Mouse (Mus musculus) right cerebral cortex, postnatal 14 days (tissue): Measurements from ENCODE around the gene Poc1a.

ENCODE experiments used
- DNase-seq: peaks from one replicate; pipeline ENCODE4 v3.0.0; 2022

Poc1a gene

DNA sequence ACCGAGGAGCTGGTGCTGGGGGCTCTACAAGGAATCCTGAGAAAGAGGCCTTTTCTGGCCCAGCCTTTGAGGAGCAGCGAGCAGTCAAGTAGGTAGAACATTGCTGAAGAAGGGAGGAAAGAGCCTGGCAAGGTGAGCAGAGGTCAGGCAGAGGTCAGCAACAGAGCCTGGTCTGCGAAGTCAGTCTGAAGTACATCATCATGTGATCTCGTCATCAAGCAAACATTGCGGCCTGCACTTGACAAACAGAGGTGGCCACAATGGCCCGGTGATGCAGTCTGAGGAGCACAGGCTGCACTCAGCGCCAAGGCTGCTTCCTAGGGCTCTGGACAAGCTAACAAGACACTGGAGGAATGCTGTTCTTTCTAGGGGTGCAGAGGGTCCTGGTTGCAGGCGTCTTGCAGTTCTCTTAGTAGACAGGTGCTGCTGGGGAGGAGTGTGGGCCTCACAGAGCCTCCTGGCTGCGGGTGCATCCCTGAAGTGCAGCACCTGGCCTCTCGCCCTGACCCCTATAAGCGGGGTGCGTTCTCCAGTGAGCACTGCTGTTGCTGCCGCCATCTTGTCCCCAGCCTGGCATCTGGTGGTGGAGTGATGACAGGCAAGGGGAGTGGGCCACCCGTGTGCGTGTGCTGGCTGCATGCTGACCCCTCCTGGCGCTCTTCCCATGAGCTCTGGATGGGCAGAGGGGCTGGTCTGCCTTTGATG lies 21.7 kb downstream of the Poc1a start:
- DNase-seq = no peak

DNA sequence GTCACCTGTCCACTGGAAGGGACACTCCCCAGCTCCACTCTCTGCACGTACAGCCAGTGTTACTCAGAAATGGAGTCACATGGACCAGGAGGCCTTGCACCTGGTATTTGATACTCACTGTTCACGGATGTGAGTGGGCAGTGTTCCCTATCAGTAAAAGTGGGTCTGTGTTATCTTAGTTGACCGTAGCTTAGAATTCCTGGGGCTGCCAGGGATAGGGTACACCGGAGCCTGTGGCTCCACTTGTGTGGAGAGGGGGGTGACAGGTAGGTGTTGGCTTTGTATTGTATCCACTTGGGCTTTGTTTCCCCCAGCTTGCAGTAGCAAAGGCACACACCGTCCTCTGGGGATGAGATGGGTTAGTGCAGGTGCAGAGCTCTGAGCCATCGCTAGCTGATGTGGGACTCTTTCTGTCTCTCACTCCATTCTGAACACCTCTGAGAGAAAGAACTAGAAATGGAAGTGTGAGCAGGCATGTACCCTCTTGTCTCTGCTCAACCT lies 22.6 kb downstream of the Poc1a start:
- no peak for DNase-seq

DNA sequence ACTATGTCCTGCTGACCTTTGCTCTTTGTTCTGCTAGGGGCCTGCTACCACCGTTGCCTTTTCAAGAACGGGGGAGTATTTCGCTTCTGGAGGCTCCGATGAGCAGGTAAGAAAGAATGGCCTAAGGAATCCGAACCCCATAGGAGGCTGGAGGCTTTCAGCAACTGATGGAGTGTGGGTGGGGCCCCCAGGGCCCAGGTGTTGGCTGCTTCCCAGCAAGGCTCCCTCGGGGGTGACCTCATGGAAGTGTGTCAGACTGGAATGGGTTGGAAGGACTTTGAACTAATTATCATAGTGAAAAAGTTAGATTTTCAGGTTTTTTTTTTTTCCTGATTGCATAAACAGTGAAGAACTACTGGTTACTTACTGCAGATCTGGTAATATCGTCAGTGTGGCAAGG lies 24.4 kb downstream of the Poc1a start:
- no peak for DNase-seq

DNA sequence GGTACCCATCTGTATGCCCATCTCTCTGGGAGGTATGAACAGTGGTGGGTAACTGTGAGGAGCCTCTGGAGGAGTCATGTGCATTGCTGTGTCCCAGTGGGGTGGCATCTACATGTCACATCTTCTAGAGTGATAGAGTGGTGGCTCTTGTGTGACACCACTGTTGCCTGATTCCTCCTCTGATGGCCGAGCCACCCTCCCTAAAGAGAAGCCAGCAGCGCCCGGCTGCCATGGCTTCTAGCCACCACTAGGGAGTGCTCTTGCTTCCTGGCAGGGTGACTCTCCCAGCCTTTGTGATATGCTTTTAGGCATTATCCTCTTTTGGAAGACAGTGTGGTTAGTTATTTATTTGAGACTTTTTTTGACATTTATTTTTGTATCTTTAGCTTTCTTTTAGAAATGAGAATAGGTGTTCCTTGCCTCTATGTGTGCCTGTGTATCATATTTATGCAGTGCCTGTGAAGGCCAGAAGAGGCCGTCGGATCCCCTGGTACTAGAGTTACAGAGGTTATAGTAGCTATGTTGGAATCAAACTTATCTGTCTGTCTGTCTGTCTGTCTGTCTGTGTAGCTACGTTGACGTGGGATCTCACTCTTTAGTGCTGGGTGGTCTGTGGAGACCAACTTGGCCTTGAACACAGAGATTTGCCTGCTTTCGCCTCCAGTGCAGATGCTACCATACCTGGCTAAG lies 25.9 kb downstream of the Poc1a start:
- DNase-seq = peak; percentile 80

DNA sequence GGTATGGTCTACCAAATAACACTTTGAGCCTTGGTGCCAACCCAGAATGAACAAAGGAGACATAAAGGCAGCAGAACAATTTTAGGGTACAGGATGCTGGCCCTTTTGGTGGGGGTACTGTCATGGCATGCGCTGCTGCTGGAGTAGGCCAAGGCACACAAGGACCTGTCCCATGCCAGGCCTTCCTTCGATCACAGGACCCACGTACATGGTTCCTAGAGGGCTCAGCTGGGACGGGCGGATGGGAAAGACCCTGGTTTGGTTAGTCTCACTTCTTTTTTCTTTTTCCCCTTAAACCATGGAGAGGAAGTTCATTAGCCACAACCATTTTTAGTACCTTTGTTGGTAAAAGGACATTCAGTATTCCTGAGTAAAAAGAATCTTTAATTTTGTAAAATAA lies 27.3 kb downstream of the Poc1a start:
- DNase-seq = no peak

DNA sequence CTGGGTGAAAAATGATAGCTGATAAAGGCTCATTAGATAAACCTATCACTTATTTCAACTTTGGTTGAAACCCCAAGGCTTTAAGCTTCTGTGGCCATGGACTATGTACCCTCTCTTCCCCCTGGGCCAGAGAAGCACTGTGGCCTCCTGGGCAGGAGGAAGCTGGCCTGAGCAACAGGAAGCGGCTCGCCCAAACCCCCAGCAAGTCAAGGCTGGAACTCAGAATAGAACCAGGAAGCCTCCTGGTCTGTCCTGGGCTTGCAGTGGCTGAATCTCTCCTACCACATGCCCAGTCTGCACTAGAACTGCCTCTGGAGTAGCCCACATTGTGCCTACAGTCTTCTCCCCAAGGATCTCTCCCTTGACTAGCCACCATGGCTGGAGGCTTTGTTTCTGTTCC lies 27.7 kb downstream of the Poc1a start:
- no peak for DNase-seq

DNA sequence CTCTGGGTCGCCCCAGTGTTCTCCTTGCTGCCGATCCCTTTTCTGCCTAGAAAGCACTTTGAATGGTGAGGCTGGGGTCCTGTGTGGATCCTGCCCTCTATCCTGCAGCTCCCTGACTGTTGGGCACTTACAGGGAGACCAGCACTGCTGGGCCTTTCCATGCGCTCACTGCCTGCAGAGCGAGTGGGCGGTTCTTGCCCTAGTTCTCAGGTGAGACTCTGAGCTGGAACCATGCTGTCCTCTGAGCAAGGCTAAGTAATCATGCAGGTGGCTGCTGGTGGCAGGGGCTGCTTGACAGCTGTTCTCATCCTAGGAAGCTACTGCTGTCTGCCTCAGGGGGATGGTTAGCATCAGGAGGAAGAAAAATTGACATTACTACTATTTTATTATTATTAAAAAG lies 28.1 kb downstream of the Poc1a start:
- no peak for DNase-seq

DNA sequence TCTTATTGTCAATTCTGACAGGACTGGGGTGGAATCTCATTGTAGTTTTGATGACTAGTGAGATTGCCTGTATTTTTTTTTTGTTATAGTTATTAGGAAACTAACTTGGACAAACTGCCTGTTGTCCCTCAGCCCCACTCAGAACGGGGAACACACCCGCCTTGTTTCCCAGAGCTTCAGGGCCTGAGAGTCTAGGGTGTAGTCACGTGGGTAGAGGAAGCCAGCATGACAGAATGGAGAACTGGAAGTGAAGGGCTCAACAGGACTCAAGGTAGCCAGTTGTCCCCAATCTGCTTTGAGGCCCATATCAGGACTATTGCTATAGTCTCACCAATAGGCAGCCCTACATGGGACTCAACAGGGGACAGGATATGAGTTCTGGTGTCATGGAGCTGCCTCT lies 29.0 kb downstream of the Poc1a start:
- no peak for DNase-seq

DNA sequence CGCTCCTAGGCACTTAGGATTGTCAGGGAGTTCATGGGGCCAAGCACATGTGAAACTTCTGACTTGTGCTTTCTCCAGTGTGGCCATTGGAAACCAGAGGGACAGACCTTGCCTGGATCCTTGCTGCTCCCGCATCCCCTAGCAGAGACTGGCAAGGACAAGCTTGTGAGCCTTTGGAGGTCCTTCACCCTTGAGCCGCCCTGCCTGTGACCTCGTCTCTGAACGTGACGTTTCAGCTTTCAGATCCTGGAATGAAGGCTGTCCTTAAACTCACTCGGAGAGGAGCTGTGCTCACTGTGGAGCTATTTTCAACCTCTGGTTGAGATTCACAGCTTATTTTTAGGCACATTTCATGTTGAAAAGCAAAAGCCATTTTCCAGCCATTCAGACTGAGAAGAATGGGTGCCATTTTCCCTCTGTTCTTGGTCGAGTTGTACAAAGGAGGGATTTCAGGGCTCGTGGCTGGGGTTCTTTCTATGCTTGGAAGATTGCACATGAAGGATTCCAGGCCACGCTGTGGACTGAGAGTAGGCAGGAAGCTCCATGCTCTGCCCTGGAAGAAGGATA lies 30.8 kb downstream of the Poc1a start:
- no peak for DNase-seq

DNA sequence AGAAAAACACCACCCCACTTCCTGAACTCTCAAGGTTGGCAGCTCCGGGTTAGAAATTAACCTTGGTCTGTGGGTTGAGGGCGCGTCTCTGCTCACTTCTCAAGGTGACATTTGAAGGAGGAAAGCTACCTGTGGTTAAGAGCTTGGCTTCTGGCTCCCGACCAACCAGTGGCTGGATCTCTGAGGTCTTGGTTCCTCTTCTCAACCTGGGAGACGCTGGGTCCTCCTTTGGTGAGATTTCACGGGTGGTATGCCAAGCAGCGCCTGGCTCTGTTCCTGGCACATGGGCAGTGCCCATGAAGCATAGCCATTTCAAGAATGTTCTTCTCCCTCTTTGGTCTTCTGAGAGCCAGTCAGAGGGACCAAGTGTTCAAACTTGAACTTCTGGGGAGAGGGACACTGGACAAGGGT lies 32.1 kb downstream of the Poc1a start:
- DNase-seq = no peak

DNA sequence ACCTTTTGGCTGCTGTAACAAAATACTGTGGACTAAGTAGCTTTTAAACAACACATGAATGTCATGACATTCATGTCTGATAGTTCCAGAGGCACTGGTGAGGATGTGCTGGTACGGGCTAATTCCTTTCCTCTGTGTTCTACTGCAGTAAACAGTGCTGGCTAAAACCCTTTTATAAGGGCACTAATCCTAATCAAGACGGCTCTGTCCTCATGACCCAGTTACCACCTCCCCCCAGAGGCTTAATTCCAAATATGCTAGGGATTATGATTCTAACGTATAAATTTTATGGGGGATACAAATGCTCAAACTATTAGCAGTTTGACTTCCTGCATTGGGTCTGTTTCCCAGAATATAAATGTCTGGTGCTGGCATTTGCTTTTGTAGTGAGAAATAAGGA lies 33.3 kb downstream of the Poc1a start:
- no peak for DNase-seq

DNA sequence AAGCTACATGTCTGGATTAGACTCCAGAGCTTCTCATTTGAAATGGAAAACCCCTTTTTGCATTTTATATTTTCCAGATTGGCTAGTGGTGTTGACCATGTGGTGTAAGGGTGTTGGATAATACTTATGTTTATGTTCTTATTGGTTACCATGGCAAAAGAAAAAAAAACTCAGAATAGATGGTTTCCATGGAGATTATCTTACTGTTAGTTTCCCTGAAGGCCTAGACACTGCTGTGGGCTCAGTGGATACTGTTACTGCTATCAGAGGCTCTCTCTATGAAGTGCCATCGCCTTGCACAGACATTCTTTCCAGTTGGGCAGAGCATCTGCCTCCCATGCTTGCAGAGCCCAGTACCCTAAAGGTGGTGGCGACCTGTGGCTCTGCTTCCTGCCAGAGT lies 37.2 kb downstream of the Poc1a start:
- DNase-seq = no peak

DNA sequence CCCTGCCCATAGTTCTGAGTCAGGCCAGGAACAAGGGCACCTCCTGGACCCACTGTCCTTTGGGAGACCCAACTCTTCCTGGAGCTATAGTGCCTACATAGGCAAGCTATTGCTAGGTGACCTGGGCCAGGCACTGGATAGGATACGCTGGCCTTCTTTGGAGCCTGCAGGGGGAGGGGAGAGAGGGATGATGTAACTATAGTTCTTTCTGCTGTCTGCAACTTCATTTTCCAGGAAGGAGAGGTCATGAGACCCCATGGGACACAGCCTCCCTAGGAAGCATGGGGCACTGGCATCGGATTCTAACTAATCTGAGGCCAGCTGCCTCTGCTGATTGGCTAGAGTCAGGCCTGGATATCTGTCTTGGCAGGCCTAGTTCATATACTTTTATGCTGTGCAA lies 38.2 kb downstream of the Poc1a start:
- no peak for DNase-seq

DNA sequence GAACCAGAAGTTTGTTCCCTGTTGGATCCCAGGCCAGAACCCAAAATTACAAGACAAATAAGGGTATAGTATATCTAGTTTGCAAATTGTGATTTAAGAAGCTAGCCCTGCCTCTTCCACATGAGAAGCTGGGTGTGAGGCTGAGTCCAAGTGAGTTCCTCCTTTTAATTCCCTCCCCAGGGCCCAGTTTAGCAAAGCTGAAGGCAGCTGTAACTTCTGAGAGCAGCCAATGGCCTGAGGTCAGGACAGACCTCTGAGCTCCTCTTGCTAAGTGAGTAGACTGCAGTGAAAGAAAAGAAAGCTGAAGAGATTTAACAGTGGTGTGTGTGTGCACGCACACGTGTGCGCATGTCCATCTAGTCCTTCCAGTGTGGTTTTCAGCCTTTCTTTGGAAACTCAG lies 41.6 kb downstream of the Poc1a start:
- DNase-seq = no peak

DNA sequence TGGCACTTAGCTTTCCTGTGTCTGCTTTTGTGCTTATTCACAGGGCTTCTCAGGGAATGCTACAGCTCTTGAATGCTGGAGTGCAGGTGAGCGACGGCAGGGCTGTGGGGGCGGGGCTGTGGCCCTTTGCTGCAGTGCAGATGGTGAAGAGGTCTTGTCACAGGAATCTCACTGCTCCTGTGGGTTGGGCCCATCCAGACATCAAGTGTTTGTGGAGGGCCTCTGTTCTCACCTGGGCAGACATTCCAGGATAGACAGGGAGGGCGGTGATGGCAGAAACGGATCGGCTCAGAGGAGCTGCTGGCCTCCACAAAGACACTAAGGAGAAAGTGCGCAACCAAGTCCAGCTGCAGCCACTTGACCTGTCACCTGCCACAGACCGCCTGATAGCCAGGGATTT lies 45.4 kb downstream of the Poc1a start:
- no peak for DNase-seq

DNA sequence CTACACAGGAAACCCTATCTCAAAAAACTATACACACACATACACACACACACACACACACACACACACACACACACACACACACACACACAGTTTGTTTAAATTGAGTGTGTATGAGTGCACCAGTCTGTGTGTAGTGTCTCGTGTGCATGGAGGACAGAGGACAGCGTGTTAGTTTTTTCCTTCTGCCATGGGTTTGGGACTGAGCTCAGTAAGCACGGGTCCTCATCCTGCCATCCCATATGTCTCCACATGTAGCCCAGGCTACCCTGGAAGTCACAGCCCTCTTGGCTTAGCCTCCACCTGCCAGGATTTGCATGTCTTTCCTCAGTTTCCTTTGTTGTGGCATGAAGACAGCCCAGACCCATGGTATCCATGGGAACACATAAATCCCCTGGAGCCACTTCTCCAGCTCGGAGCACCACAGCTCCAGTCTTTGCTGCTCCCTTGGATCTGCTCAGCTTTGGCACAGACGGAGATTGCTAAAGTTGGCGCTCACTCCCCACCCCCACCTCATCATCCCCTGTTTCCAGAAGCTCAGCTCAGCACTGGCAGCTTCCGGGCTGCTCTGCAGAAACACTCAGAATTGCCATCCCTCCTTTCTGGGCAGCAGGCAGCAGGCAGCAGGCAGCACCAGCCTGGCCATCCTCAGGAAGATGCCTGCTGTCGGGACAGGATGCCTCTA lies 46.4 kb downstream of the Poc1a start:
- DNase-seq = peak; percentile 50

DNA sequence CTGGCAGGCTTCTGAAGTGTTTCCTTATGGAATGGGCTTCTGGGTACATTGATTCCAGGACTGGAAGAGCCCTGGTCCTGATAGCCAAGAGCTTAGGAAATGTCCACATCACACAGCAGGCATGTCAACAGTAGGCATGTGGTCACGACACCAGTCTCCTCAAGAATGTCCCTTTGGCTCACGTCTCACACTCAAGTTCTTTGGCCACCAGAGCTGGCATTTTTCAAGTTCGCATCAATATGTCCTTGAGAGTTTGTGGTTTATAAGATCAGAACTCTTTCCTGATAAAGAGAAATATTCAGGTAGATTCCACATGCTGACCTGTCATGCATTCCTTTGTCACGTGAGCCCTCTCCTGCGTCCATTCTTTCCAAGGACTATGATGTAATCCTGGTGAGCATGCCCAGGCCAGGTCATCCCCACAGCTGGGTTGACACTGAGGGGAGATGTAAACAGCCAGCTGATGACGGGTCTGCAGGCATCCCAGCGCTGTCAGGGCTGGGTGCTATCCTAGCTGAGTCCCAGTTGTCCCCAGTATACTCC lies 47.3 kb downstream of the Poc1a start:
- no peak for DNase-seq

DNA sequence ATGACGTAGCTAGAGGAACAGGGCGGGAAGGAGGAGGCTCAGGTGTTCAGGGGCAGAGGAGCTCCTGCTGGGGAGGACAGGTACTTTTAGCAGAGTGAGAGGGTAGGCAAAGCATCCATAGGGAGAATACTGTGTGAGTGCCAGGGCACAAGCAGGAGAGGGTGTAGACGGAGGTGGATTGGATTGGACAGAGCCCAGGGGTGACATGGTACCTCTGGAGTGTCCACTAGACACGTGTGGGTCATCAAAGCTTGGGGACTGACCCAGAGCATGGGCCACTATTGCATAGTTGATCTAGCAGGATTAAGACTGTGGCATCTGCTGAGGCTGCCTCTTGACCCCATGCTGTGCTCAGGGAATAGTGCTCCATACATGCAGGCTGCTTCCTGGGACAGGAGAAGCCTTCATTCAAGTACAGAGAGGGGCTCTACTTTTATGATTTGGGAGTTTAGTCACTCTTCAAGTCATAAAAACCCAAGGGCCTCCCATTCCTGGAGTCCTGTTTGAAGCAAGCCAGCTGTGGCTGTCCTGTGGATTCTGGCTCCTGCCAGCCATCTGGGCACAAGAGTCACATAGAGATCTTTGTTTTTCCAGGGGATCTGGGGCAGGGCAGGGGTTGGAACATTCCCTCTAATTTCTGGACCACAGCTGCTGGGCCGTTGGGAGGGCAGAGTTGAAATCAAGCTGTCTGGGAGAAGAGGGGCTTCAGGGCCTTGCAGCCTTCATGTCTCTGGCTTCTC lies 48.1 kb downstream of the Poc1a start:
- DNase-seq = no peak

DNA sequence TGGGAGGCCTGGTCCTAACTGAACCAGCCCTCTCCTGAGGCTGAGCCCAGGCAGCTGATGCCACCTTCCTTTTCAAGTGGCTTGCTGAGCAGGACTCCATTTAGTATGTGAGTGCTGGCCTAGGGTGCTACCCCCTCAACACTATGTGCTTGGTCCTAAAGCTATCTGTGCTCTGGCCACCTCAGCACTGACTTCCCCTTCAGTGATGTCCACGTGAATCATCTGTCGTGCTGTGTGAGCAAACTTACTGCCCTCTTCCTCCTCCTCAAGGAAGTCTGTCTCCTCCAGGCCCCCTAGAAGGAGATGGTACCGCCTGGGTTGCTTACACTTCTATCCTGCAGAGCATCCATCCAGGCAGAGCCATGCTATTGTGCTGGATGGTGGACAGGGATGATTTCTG lies 51.9 kb downstream of the Poc1a start:
- DNase-seq = no peak

DNA sequence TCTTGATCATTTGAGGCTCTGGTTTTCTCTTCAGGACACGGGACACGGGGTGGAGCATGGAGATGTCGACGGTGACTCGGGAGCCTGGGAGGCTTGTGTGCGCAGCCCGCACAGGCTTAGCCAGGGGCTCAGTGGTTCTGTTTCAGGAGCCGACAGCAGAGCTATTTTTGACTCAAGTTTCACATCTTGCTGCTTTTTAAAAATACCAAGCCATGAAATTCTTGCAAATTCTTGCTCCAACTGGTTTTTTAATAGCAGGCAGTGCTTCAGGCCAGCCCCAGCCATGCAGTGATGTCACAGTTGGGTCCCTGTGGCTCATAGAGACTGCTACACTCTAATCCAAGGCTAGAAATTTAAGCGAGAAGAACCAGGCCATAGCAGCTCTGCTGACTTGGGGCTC lies 56.8 kb downstream of the Poc1a start:
- no peak for DNase-seq

DNA sequence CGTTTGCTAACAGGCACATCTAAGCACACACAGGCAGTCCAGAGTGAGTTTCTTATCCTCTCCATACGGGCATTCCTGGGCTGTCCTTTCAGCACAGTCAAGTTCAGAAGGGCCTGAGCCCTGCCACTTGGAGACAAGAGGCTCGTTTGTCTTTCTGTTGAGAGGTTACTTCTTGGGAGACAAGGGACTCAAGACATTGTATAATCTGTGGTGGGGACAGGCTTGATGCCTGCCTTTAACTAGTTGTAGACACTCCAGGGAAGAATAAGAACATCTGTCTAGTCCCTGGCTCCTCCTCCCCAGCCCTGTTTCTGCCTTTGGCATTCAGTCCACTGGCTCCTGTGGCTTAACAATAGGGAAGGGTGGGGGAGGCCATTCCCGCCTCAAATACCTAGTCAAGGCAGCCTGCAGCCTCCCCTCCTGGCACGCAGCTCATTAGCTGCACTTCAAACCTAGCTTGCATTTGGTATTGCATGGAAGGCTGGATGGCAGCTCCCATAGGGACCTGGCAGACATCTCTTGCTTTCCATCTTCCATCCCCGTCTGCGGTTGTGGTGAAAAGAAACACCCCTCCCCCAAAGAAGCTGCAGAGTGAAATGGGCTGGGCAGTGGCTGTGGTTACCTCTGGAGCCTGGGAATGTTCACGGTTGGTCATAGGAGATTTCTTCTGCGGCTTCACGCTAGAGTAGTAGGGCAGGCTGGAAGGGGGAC lies 57.8 kb downstream of the Poc1a start:
- no peak for DNase-seq

DNA sequence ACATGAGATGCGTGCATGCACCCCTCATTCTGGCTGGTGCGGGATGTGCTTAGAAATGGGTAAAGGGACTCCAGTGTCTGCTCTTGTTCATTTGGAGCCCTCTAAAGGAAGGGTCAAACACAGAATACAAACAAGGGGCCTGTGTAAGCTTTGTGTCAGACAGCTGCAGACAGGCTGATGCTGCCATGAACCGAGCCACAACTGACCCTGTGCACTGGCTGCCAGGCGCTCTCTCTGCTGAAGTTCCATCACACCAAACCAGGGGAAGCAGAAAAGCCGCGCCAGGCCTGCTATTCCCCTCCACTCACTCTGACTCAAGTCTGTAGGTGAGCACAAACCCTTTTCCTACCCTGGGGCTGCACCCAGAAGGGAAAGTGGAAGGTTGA lies 58.3 kb downstream of the Poc1a start:
- no peak for DNase-seq
